Mouse (Mus musculus) forebrain, embryonic 13.5 days (tissue): ENCODE data around the gene Kif21a. TPM values are rescaled to one million over a fixed set of nuclear protein-coding genes. Genes with fewer than 3 reads are reported as not detected.

Source experiments
- ATAC-seq: fragments of 200-750 bp; cut with Nextera tagmentation; 2 replicates; pipeline ENCODE4 v1.8.0; 2017
- H3K27ac ChIP-seq: fragments of 300-500 bp; sonication (generic); 2 replicates; pipeline ENCODE4 v1.5.1; 2015; ENCODE audit warnings: inconsistent platforms, mild to moderate bottlenecking, moderate library complexity
- H3K27me3 ChIP-seq: fragments of 300-500 bp; sonication (generic); 2 replicates; pipeline ENCODE4 v1.6.1; 2015; ENCODE audit warnings: mild to moderate bottlenecking, inconsistent platforms
- H3K36me3 ChIP-seq: fragments of 300-500 bp; sonication (generic); 2 replicates; pipeline ENCODE4 v1.6.1; 2015; ENCODE audit warnings: mild to moderate bottlenecking, inconsistent platforms; ENCODE audit not compliant: poor library complexity, severe bottlenecking
- H3K4me1 ChIP-seq: fragments of 300-500 bp; sonication (generic); 2 replicates; pipeline ENCODE4 v1.6.1; 2015; ENCODE audit warnings: inconsistent platforms
- H3K4me2 ChIP-seq: fragments of 300-500 bp; sonication (generic); 2 replicates; pipeline ENCODE4 v1.6.1; 2015; ENCODE audit warnings: inconsistent platforms, mild to moderate bottlenecking, moderate library complexity
- H3K4me3 ChIP-seq: fragments of 300-500 bp; sonication (generic); 2 replicates; pipeline ENCODE4 v1.5.1; 2015; ENCODE audit warnings: mild to moderate bottlenecking, inconsistent platforms
- H3K9ac ChIP-seq: fragments of 300-500 bp; sonication (generic); 2 replicates; pipeline ENCODE4 v1.6.1; 2015; ENCODE audit warnings: mild to moderate bottlenecking, inconsistent platforms
- H3K9me3 ChIP-seq: fragments of 300-500 bp; sonication (generic); replicated peaks from 2 replicates; pipeline ENCODE4 v1.6.1; 2016; ENCODE audit warnings: inconsistent platforms
- WGBS: fragments of 180-500 bp; shearing (Covaris S2); methylation state at CpG from one replicate; pipeline ENCODE4 v1.1.7; 2015; 5-methylcytosine and 5-hydroxymethylcytosine counted together
- polyA plus RNA-seq: library from polyadenylated mRNA; unstranded; fragments of >200 nt; fragmentation: Nextera tagmentation; extraction: Ambion mirVana; gene quantifications from 2 replicates; pipeline ENCODE4 v1.2.1, GENCODE M21; 2015

The Kif21a gene
- polyA plus RNA-seq, 1 experiment from 2014 or later = 56.4 TPM

GRCm38 (mm10) chr15:90987714-90988250, 62.0 kb downstream of the Kif21a start:
- Histone ChIP-seq H3K27ac (no peak overlapping the region), H3K36me3 (peaks cover 76% of the 10 kb centered on the region), H3K9ac (no peak overlapping the region), H3K4me3 (no peak overlapping the region), H3K4me2 (no peak overlapping the region), H3K4me1 (no peaks in the 10 kb centered on the region), H3K27me3 (no peaks in the 10 kb centered on the region), H3K9me3 (no peaks in the 10 kb centered on the region)
- WGBS = 96% methylated on average over 12 of the region's 12 CpGs
- ATAC-seq = no peak

GRCm38 (mm10) chr15:90975914-90976313, 73.8 kb downstream of the Kif21a start:
- ATAC-seq = no peak
- H3K36me3 ChIP-seq = peaks cover 55% of the 10 kb centered on the region
- WGBS = 79% methylated on average over 5 of the region's 5 CpGs

GRCm38 (mm10) chr15:90971914-90972767, 77.6 kb downstream of the Kif21a start:
- Histone ChIP-seq H3K27me3 (no peaks in the 10 kb centered on the region), H3K4me2 (no peak overlapping the region), H3K9me3 (no peaks in the 10 kb centered on the region), H3K36me3 (peaks cover 56% of the 10 kb centered on the region), H3K4me1 (peaks cover 15% of the 10 kb centered on the region), H3K9ac (no peak overlapping the region), H3K27ac (peak overlapping the region; percentile 10; the same call in 1 of the 2 replicates), H3K4me3 (no peak overlapping the region)
- 11% methylated on average over 13 of the region's 13 CpGs for WGBS
- ATAC-seq = peak; percentile 57; the same call in 1 of the 2 replicates

More at GRCm38 (mm10) chr15:90975914-90976313, 73.8 kb downstream of the Kif21a start:
- peaks cover 15% of the 10 kb centered on the region for H3K4me1 ChIP-seq
- H3K9me3 ChIP-seq = peaks cover 13% of the 10 kb centered on the region; the same call in 1 of the 2 replicates
- H3K9ac ChIP-seq = no peak overlapping the region
- H3K27me3 ChIP-seq = no peaks in the 10 kb centered on the region
- H3K4me2 ChIP-seq = no peak overlapping the region
- no peak overlapping the region for H3K27ac ChIP-seq
- H3K4me3 ChIP-seq = no peak overlapping the region

- no peaks in the 10 kb centered on the region for H3K9me3 ChIP-seq
- no peaks in the 10 kb centered on the region for H3K27me3 ChIP-seq
- ATAC-seq = no peak
- H3K27ac ChIP-seq = no peak overlapping the region
- no peak overlapping the region for H3K4me3 ChIP-seq
- WGBS = 83% methylated on average over 2 of the region's 2 CpGs
- no peak overlapping the region for H3K9ac ChIP-seq
- peaks cover 73% of the 10 kb centered on the region for H3K36me3 ChIP-seq
- H3K4me1 ChIP-seq = no peaks in the 10 kb centered on the region
- no peak overlapping the region for H3K4me2 ChIP-seq
Measured at GRCm38 (mm10) chr15:90963320-90963719, 86.4 kb downstream of the Kif21a start.

GRCm38 (mm10) chr15:90962548-90962947, 87.2 kb downstream of the Kif21a start:
- no peak overlapping the region for H3K4me2 ChIP-seq
- H3K9ac ChIP-seq = no peak overlapping the region
- no peak for ATAC-seq
- WGBS = 89% methylated on average over 4 of the region's 4 CpGs
- no peaks in the 10 kb centered on the region for H3K4me1 ChIP-seq
- peaks cover 71% of the 10 kb centered on the region for H3K36me3 ChIP-seq
- no peak overlapping the region for H3K27ac ChIP-seq
- H3K27me3 ChIP-seq = no peaks in the 10 kb centered on the region
- H3K4me3 ChIP-seq = no peak overlapping the region
- no peaks in the 10 kb centered on the region for H3K9me3 ChIP-seq

- no peak overlapping the region for H3K4me3 ChIP-seq
- peaks cover 72% of the 10 kb centered on the region for H3K36me3 ChIP-seq
- no peak overlapping the region for H3K9ac ChIP-seq
- H3K27ac ChIP-seq = no peak overlapping the region
- ATAC-seq = no peak
- no peaks in the 10 kb centered on the region for H3K9me3 ChIP-seq
- WGBS = 91% methylated on average over 8 of the region's 8 CpGs
- H3K27me3 ChIP-seq = no peaks in the 10 kb centered on the region
- no peaks in the 10 kb centered on the region for H3K4me1 ChIP-seq
- H3K4me2 ChIP-seq = no peak overlapping the region
Measured at GRCm38 (mm10) chr15:90960831-90961554, 88.8 kb downstream of the Kif21a start.

GRCm38 (mm10) chr15:90951383-90951782, 98.4 kb downstream of the Kif21a start:
- no peaks in the 10 kb centered on the region for H3K27me3 ChIP-seq
- peaks cover 67% of the 10 kb centered on the region for H3K36me3 ChIP-seq
- H3K4me1 ChIP-seq = no peaks in the 10 kb centered on the region
- H3K4me3 ChIP-seq = no peak overlapping the region
- no peak overlapping the region for H3K9ac ChIP-seq
- 84% methylated on average over 6 of the region's 6 CpGs for WGBS
- H3K4me2 ChIP-seq = no peak overlapping the region
- no peaks in the 10 kb centered on the region for H3K9me3 ChIP-seq
- ATAC-seq = no peak
- no peak overlapping the region for H3K27ac ChIP-seq

- Histone ChIP-seq H3K27me3 (no peaks in the 10 kb centered on the region), H3K4me3 (no peak overlapping the region), H3K4me1 (no peaks in the 10 kb centered on the region), H3K27ac (no peak overlapping the region), H3K9me3 (no peaks in the 10 kb centered on the region), H3K9ac (no peak overlapping the region), H3K4me2 (no peak overlapping the region), H3K36me3 (peaks cover 87% of the 10 kb centered on the region)
- no peak for ATAC-seq
- WGBS = 100% methylated on average over 1 of the region's 1 CpGs
Measured at GRCm38 (mm10) chr15:90938469-90938868, 111.3 kb downstream of the Kif21a start.

GRCm38 (mm10) chr15:90935579-90935978, 114.2 kb downstream of the Kif21a start:
- Histone ChIP-seq H3K36me3 (peaks cover 72% of the 10 kb centered on the region), H3K9ac (no peak overlapping the region), H3K9me3 (no peaks in the 10 kb centered on the region), H3K27me3 (no peaks in the 10 kb centered on the region), H3K4me1 (no peaks in the 10 kb centered on the region), H3K4me3 (no peak overlapping the region), H3K27ac (no peak overlapping the region), H3K4me2 (no peak overlapping the region)
- no peak for ATAC-seq
- whole genome bisulfite sequencing = 81% methylated on average over 6 of the region's 6 CpGs

- no peaks in the 10 kb centered on the region for H3K4me1 ChIP-seq
- H3K27me3 ChIP-seq = no peaks in the 10 kb centered on the region
- H3K9me3 ChIP-seq = no peaks in the 10 kb centered on the region
- H3K36me3 ChIP-seq = peaks cover 34% of the 10 kb centered on the region
- H3K9ac ChIP-seq = no peak overlapping the region
- ATAC-seq = no peak
- no peak overlapping the region for H3K27ac ChIP-seq
- H3K4me3 ChIP-seq = no peak overlapping the region
- H3K4me2 ChIP-seq = no peak overlapping the region
- WGBS = 40% methylated on average over 5 of the region's 5 CpGs
Measured at GRCm38 (mm10) chr15:90931451-90931850, 118.3 kb downstream of the Kif21a start.

GRCm38 (mm10) chr15:90929043-90929442, 120.7 kb downstream of the Kif21a start:
- Histone ChIP-seq H3K9ac (no peak overlapping the region), H3K36me3 (peaks cover 15% of the 10 kb centered on the region; the same call in 1 of the 2 replicates), H3K4me1 (no peaks in the 10 kb centered on the region), H3K4me3 (no peak overlapping the region), H3K27ac (no peak overlapping the region), H3K27me3 (no peaks in the 10 kb centered on the region), H3K4me2 (no peak overlapping the region), H3K9me3 (0 out of 2 replicates have a peak, but pooled peaks cover 8% of the 10 kb centered on the region)
- no peak; the same call in 1 of the 2 replicates for ATAC-seq
- WGBS = 26% methylated on average over 1 of the region's 1 CpGs

- no peak overlapping the region for H3K4me2 ChIP-seq
- WGBS = 93% methylated on average over 9 of the region's 9 CpGs
- H3K9ac ChIP-seq = no peak overlapping the region
- H3K4me1 ChIP-seq = no peaks in the 10 kb centered on the region
- no peak for ATAC-seq
- no peaks in the 10 kb centered on the region for H3K36me3 ChIP-seq
- H3K9me3 ChIP-seq = no peaks in the 10 kb centered on the region
- no peak overlapping the region for H3K4me3 ChIP-seq
- H3K27ac ChIP-seq = no peak overlapping the region
- no peaks in the 10 kb centered on the region for H3K27me3 ChIP-seq
Measured at GRCm38 (mm10) chr15:90896480-90896879, 153.3 kb downstream of the Kif21a start.
